ENCODE assay signal across 7 mouse cellular contexts in genomic region chr11:46310647-46311063, GRCm38 (mm10). TPM values are rescaled to one million over a fixed set of nuclear protein-coding genes. Genes with fewer than 3 reads are reported as not detected.
DNase-seq lines count a peak whose midpoint lies in the region; ATAC-seq lines count a peak whose summit lies in the region.

No protein-coding gene starts in this region.

- no peaks in the 10 kb centered on the region for H3K9me3 ChIP-seq in lung, embryonic 15.5 days
- no peaks in the 10 kb centered on the region for H3K9me3 ChIP-seq in embryonic facial prominence, embryonic 15.5 days (replicated peaks)
- H3K9me3 ChIP-seq in limb, embryonic 13.5 days = no peaks in the 10 kb centered on the region

- no peaks in the 10 kb centered on the region for H3K36me3 ChIP-seq in lung, embryonic 15.5 days
- H3K36me3 ChIP-seq in embryonic facial prominence, embryonic 15.5 days = no peaks in the 10 kb centered on the region
- no peaks in the 10 kb centered on the region for H3K36me3 ChIP-seq in limb, embryonic 13.5 days

- no peak overlapping the region for H3K27ac ChIP-seq in lung, embryonic 15.5 days
- H3K27ac ChIP-seq in embryonic facial prominence, embryonic 15.5 days (replicated peaks) = no peak overlapping the region
- H3K27ac ChIP-seq in limb, embryonic 13.5 days = no peak overlapping the region

- 68% methylated on average over 5 of the region's 5 CpGs for WGBS in lung, embryonic 15.5 days
- 67% methylated on average over 5 of the region's 5 CpGs for WGBS in embryonic facial prominence, embryonic 15.5 days
- 65% methylated on average over 5 of the region's 5 CpGs for WGBS in limb, embryonic 13.5 days

- intact Hi-C loops in gastrocnemius, postnatal 36 days (cut with DNase I) = no loop called here

- peaks cover 20% of the 10 kb centered on the region for H3K27me3 ChIP-seq in lung, embryonic 15.5 days
- H3K27me3 ChIP-seq in embryonic facial prominence, embryonic 15.5 days = 0 out of 2 replicates have a peak, but pooled peaks cover 3% of the 10 kb centered on the region
- no peaks in the 10 kb centered on the region; the same call in 1 of the 2 replicates for H3K27me3 ChIP-seq in limb, embryonic 13.5 days

- H3K9ac ChIP-seq in lung, embryonic 15.5 days = no peak overlapping the region
- H3K9ac ChIP-seq in embryonic facial prominence, embryonic 15.5 days = no peak overlapping the region
- 0 out of 2 replicates have a peak overlapping the region, but pooled peaks have one; percentile 77 for H3K9ac ChIP-seq in limb, embryonic 13.5 days

- no peak for DNase-seq in lung, postnatal 36 days
- peak; percentile 58 for DNase-seq in retina, postnatal 1 day
- no peak for DNase-seq in adrenal gland, postnatal 25 days
- no peak for DNase-seq in gastrocnemius, postnatal 36 days

- no peak for ATAC-seq in lung, embryonic 15.5 days (ENCODE audit: borderline replicate concordance, extremely low read depth, low FRiP score, low TSS enrichment)
- no peak for ATAC-seq in embryonic facial prominence, embryonic 15.5 days (ENCODE audit: insufficient number of reproducible peaks, low FRiP score, low TSS enrichment, low read depth)
- no peak for ATAC-seq in limb, embryonic 13.5 days (ENCODE audit: low FRiP score, low read depth)

- H3K4me3 ChIP-seq in lung, embryonic 15.5 days = no peak overlapping the region
- H3K4me3 ChIP-seq in embryonic facial prominence, embryonic 15.5 days (replicated peaks) = peak overlapping the region; percentile 68; the same call in 1 of the 2 replicates
- peak overlapping the region; percentile 79 for H3K4me3 ChIP-seq in limb, embryonic 13.5 days

- peaks cover 15% of the 10 kb centered on the region for H3K4me1 ChIP-seq in lung, embryonic 15.5 days
- H3K4me1 ChIP-seq in embryonic facial prominence, embryonic 15.5 days = peaks cover 13% of the 10 kb centered on the region
- peaks cover 53% of the 10 kb centered on the region for H3K4me1 ChIP-seq in limb, embryonic 13.5 days

- H3K4me2 ChIP-seq in lung, embryonic 15.5 days = peak overlapping the region; percentile 94
- H3K4me2 ChIP-seq in embryonic facial prominence, embryonic 15.5 days (replicated peaks) = peak overlapping the region; percentile 98; the same call in 1 of the 2 replicates
- H3K4me2 ChIP-seq in limb, embryonic 13.5 days (replicated peaks) = peak overlapping the region; percentile 97

RNA-seq across cellular contexts. Expression of gene Cyfip2, which starts 2.0 kb away (rescaled TPM):
- 6.5 and 7.8 TPM in 2 replicates for polyA plus RNA-seq in lung, embryonic 15.5 days (2015; fragmentation: Nextera tagmentation; extraction: Ambion mirVana)
- 10.8 and 14.2 TPM in 2 replicates for polyA plus RNA-seq in embryonic facial prominence, embryonic 15.5 days (2015; fragmentation: Nextera tagmentation; extraction: Ambion mirVana)
- 11.0 and 14.1 TPM in 2 replicates for polyA plus RNA-seq in limb, embryonic 13.5 days (2015; fragmentation: Nextera tagmentation; extraction: Ambion mirVana)
- 70.2 and 81.2 TPM in 2 replicates for total RNA-seq in adrenal gland, postnatal 25 days (2021)
- total RNA-seq in gastrocnemius, postnatal 36 days (2021) = 1 to 10 TPM; 1.5 to 1.7 TPM
